ENCODE assay signal across 7 mouse cellular contexts in the genomic region with DNA sequence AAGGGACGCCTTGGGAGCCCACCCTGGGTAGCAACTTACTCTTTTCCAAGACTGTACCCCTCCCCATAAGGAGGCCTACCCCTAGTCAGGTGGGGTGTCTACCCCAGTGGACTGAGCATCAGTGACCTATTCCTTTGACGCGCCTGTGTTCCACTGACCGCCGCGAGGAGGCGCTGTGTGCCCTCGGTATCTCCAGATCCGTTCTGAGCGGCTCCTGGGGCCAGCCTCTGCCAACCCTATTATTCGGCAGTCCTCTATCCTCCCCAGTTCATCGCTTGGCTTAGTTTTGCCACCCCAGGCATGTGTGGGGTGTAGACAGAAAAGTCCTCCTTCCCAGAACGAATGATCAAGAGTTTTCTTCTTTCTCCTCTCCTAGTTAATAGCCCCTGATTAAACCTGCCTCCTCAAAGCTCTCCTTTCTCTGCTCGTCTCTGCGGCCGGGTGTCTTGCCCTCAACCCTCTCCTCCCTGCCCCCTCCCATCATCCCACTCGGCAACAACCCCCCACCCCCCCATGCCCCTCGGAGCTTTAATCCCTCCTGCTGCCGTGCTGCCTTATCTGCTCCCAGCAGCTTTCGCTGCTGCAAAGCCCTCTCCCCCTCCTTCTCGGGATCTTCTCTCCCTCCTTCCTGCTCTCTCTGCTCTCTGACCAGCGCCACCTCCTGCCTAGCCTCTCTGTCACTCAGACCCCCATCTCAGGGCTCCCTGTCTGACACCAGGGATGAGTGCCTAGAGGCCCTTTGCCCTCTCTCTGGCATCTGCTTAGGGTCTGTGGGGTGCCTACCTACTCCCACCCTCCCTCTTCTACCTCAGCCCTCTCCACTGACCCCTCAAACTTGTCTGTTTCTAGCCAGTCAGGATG. TPM values are rescaled to one million over a fixed set of nuclear protein-coding genes. Genes with fewer than 3 reads are reported as not detected.
DNase-seq lines count a peak whose midpoint lies in the region; ATAC-seq lines count a peak whose summit lies in the region.

No protein-coding gene starts in this region.

- peak overlapping the region; percentile 33 for H3K4me2 ChIP-seq in hindbrain, embryonic 16.5 days (ENCODE audit: low read length)

- intact Hi-C loops in left cerebral cortex, postnatal 14 days (cut with DNase I): loop anchor here (2.0 kb wide), 1 partner anchor 21 kb away; no protein-coding TSS in a partner anchor

- under 1% methylated on average over 22 of the region's 22 CpGs for WGBS in hindbrain, embryonic 16.5 days

- DNase-seq in adipocyte (ENCODE audit: low spot score): peak; percentile 70
- peak; percentile 91 to 94 for DNase-seq in cerebellum, postnatal 25 days
- peak; percentile 65 to 66 for DNase-seq in gastrocnemius, adult 8-10 months (ENCODE audit: low spot score in 2 of 2)
- peak; percentile 74 to 78 for DNase-seq in left cerebral cortex, postnatal 14 days (ENCODE audit: low spot score in 2 of 2)
- DNase-seq in skeletal muscle tissue, adult 2 months (ENCODE audit: low read depth, low spot score): peak; percentile 65

- H3K4me3 ChIP-seq in hindbrain, embryonic 16.5 days (ENCODE audit: low read length): no peak overlapping the region

- peaks cover 4% of the 10 kb centered on the region for H3K27me3 ChIP-seq in hindbrain, embryonic 16.5 days (replicated peaks; ENCODE audit: control insufficient read depth, insufficient read depth, low read length)

- H3K4me1 ChIP-seq in hindbrain, embryonic 16.5 days (ENCODE audit: control insufficient read depth, insufficient read depth, low read depth, low read length): peaks cover 87% of the 10 kb centered on the region

- ATAC-seq in hindbrain, embryonic 16.5 days: peak; percentile 10
- ATAC-seq in megakaryocyte progenitor cell, adult 5-6 weeks (replicated peaks; ENCODE audit: poor library complexity): peak; percentile 73

- no peaks in the 10 kb centered on the region for H3K9me3 ChIP-seq in hindbrain, embryonic 16.5 days (ENCODE audit: control insufficient read depth, low read length)

- H3K27ac ChIP-seq in hindbrain, embryonic 16.5 days (ENCODE audit: low read depth, low read length): peak overlapping the region; percentile 61; the same call in 1 of the 2 replicates

- peak overlapping the region; percentile 43 for H3K9ac ChIP-seq in hindbrain, embryonic 16.5 days (ENCODE audit: low read depth, low read length)

- peaks cover 2% of the 10 kb centered on the region; the same call in 1 of the 2 replicates for H3K36me3 ChIP-seq in hindbrain, embryonic 16.5 days (ENCODE audit: control insufficient read depth, insufficient read depth, low read length)

RNA-seq across cellular contexts. Expression of a gene that starts 4.3 kb away (rescaled TPM):
- total RNA-seq in gastrocnemius, adult 8-10 months (2022): not detected
- polyA plus RNA-seq in hindbrain, embryonic 16.5 days (2015; fragmentation: Nextera tagmentation; extraction: Ambion mirVana): 20.3 and 21.6 TPM in 2 replicates
- 10 to 100 TPM; 14.9 to 17.7 TPM for total RNA-seq in left cerebral cortex, postnatal 14 days (2021)
- not detected in 2 replicates for total RNA-seq in megakaryocyte progenitor cell, adult 5-6 weeks (2015)
- total RNA-seq in megakaryocyte progenitor cell, adult 5-6 weeks (2017): not detected in 2 replicates

RNA-seq across cellular contexts. Expression of a gene that starts 10.3 kb away (rescaled TPM):
- 10 to 100 TPM; 41.1 to 50.3 (median 42.8) TPM for total RNA-seq in gastrocnemius, adult 8-10 months (2022)
- polyA plus RNA-seq in hindbrain, embryonic 16.5 days (2015; fragmentation: Nextera tagmentation; extraction: Ambion mirVana): 77.8 and 78.4 TPM in 2 replicates
- 10 to 100 TPM; 54.2 to 61.2 TPM for total RNA-seq in left cerebral cortex, postnatal 14 days (2021)
- total RNA-seq in megakaryocyte progenitor cell, adult 5-6 weeks (2015): 65.8 and 74.1 TPM in 2 replicates
- 87.0 and 98.6 TPM in 2 replicates for total RNA-seq in megakaryocyte progenitor cell, adult 5-6 weeks (2017)

RNA-seq across cellular contexts. Expression of a gene that starts 33.1 kb away (rescaled TPM):
- 1 to 10 TPM; 2.0 to 3.5 (median 2.5) TPM for total RNA-seq in gastrocnemius, adult 8-10 months (2022)
- polyA plus RNA-seq in hindbrain, embryonic 16.5 days (2015; fragmentation: Nextera tagmentation; extraction: Ambion mirVana): 42.1 and 46.4 TPM in 2 replicates
- total RNA-seq in left cerebral cortex, postnatal 14 days (2021): 10 to 100 TPM; 77.0 to 79.3 TPM
- 0.27 and 0.83 TPM in 2 replicates for total RNA-seq in megakaryocyte progenitor cell, adult 5-6 weeks (2015)
- total RNA-seq in megakaryocyte progenitor cell, adult 5-6 weeks (2017): 0.57 and 2.0 TPM in 2 replicates

RNA-seq across cellular contexts. Expression of a gene that starts 33.4 kb away (rescaled TPM):
- not detected for total RNA-seq in gastrocnemius, adult 8-10 months (2022)
- 50.5 and 52.5 TPM in 2 replicates for polyA plus RNA-seq in hindbrain, embryonic 16.5 days (2015; fragmentation: Nextera tagmentation; extraction: Ambion mirVana)
- 10 to 100 TPM; 76.1 to 77.3 TPM for total RNA-seq in left cerebral cortex, postnatal 14 days (2021)
- not detected in 2 replicates for total RNA-seq in megakaryocyte progenitor cell, adult 5-6 weeks (2015)
- total RNA-seq in megakaryocyte progenitor cell, adult 5-6 weeks (2017): 2.9 TPM in 1 of 2 replicates, not detected in the other

Comparison
In these comparisons a context has a peak if more than half of its experiments do, and no peak if none do; other contexts are left out.
1. RNA of a gene that starts 4.3 kb away (total RNA-seq): 14.9 to 17.7 TPM in left cerebral cortex, postnatal 14 days; not detected in gastrocnemius, adult 8-10 months and not detected in megakaryocyte progenitor cell, adult 5-6 weeks; every median in the first group is over 10 times any median in the second.
2. RNA of a gene that starts 33.1 kb away (total RNA-seq): 77.0 to 79.3 TPM in left cerebral cortex, postnatal 14 days; 2.0 to 3.5 TPM in gastrocnemius, adult 8-10 months and 0.27 to 2.0 TPM in megakaryocyte progenitor cell, adult 5-6 weeks; every median in the first group is over 10 times any median in the second.
3. Peak in every context shown above with its lines, with median percentiles within 50 percentile points of each other: DNase-seq.